Mouse (Mus musculus): ENCODE measurements around the gene Slc9a9.

- TF ChIP-seq POLR2A (IDR thresholded peaks at IDR 0.05; ENCODE audit: borderline replicate concordance, low read depth, low read length) (no peak), CTCF (IDR thresholded peaks at IDR 0.05; ENCODE audit: low read depth, low read length) (no peak)
Observed at GRCm38 (mm10) chr9:95127774-95128173, 458.1 kb downstream of the Slc9a9 start.
